Mouse (Mus musculus) ES-Bruce4 (cell line): ENCODE measurements around the gene Olfr631. TPM values are rescaled to one million over a fixed set of nuclear protein-coding genes. Genes with fewer than 3 reads are reported as not detected.

Experiments
- H3K27ac ChIP-seq: 2 replicates; pipeline ENCODE4 v1.5.1; 2012; ENCODE audit warnings: low read length, inconsistent platforms; ENCODE audit not compliant: insufficient read depth
- H3K27me3 ChIP-seq: 2 replicates; pipeline ENCODE4 v1.6.1; 2012; ENCODE audit warnings: mild to moderate bottlenecking, low read length, inconsistent platforms; ENCODE audit not compliant: control insufficient read depth, poor library complexity, insufficient read depth, severe bottlenecking
- H3K36me3 ChIP-seq: 2 replicates; pipeline ENCODE4 v1.6.1; 2012; ENCODE audit warnings: inconsistent platforms, mild to moderate bottlenecking, low read length, moderate library complexity; ENCODE audit not compliant: control insufficient read depth, poor library complexity, insufficient read depth, severe bottlenecking
- H3K4me1 ChIP-seq: one replicate; pipeline ENCODE4 v1.8.1; 2011; ENCODE audit warnings: low read length; ENCODE audit not compliant: control insufficient read depth, insufficient read depth
- H3K4me3 ChIP-seq: 2 replicates; pipeline ENCODE4 v1.5.1; 2011; ENCODE audit warnings: low read depth, mild to moderate bottlenecking, low read length
- H3K9ac ChIP-seq: 2 replicates; pipeline ENCODE4 v1.6.1; 2012; ENCODE audit warnings: low read depth, mild to moderate bottlenecking, inconsistent platforms; ENCODE audit not compliant: poor library complexity, severe bottlenecking
- H3K9me3 ChIP-seq: replicated peaks from 2 replicates; pipeline ENCODE4 v1.6.1; 2012; ENCODE audit warnings: mild to moderate bottlenecking, low read length, inconsistent platforms; ENCODE audit not compliant: control insufficient read depth, poor library complexity, insufficient read depth, severe bottlenecking
- CTCF ChIP-seq: IDR thresholded peaks from one replicate; pipeline ENCODE4 v1.8.1; 2011; ENCODE audit warnings: low read depth, low read length
- EP300 ChIP-seq: IDR thresholded peaks from 2 replicates; pipeline ENCODE4 v1.6.1; 2011; ENCODE audit warnings: low read depth, low read length; ENCODE audit not compliant: insufficient read depth
- POLR2A ChIP-seq: IDR thresholded peaks from one replicate; pipeline ENCODE4 v1.8.1; 2011; ENCODE audit warnings: low read length; ENCODE audit not compliant: insufficient read depth
- polyA plus RNA-seq: library from polyadenylated mRNA; stranded (reverse); fragments of >200 nt; gene quantifications from 2 replicates; pipeline ENCODE4 v1.2.4, GENCODE M21; 2011; ENCODE audit warnings: low read depth; ENCODE audit not compliant: missing spikeins, insufficient read depth, insufficient read length

Gene Olfr631
- not detected in 2 replicates for polyA plus RNA-seq

- TF ChIP-seq POLR2A (no peak), CTCF (no peak), EP300 (no peak)
- Histone ChIP-seq H3K9ac (no peak within 1 kb of the TSS), H3K4me3 (no peak within 1 kb of the TSS), H3K27me3 (no peaks in the 10 kb centered on the region), H3K27ac (no peak within 1 kb of the TSS), H3K36me3 (no peaks in the 10 kb centered on the region), H3K4me1 (no peaks in the 10 kb centered on the region), H3K9me3 (no peaks in the 10 kb centered on the region)
These were observed at the start of gene Olfr631 for GRCm38 (mm10) chr7:103928525-103928924. Gene Olfr631 (plus strand): TSS chr7:103928825.

GRCm38 (mm10) chr7:103886152-103886551 lies 42.5 kb upstream of the Olfr631 start, which contains the start of gene Olfr66:
Gene Olfr66 (minus strand): TSS chr7:103886252.
- no peaks in the 10 kb centered on the region for H3K4me1 ChIP-seq

GRCm38 (mm10) chr7:103894385-103894784 lies 34.2 kb upstream of the Olfr631 start, which contains the start of gene Olfr64:
Gene Olfr64 (minus strand): TSS chr7:103894485.
- Histone ChIP-seq H3K27ac (no peak within 1 kb of the TSS), H3K36me3 (no peaks in the 10 kb centered on the region), H3K4me3 (no peak within 1 kb of the TSS), H3K9ac (no peak within 1 kb of the TSS), H3K4me1 (no peaks in the 10 kb centered on the region), H3K27me3 (no peaks in the 10 kb centered on the region), H3K9me3 (no peaks in the 10 kb centered on the region)
- TF ChIP-seq POLR2A = no peak

More at GRCm38 (mm10) chr7:103886152-103886551, 42.5 kb upstream of the Olfr631 start, which contains the start of gene Olfr66:
- no peak within 1 kb of the TSS for H3K9ac ChIP-seq
- 0 out of 2 replicates have a peak, but pooled peaks cover 2% of the 10 kb centered on the region for H3K27me3 ChIP-seq
- H3K27ac ChIP-seq = no peak within 1 kb of the TSS
- no peaks in the 10 kb centered on the region for H3K36me3 ChIP-seq
- H3K4me3 ChIP-seq = no peak within 1 kb of the TSS
- TF ChIP-seq CTCF = no peak
- TF ChIP-seq EP300 = no peak
- no peak for TF ChIP-seq POLR2A
- no peaks in the 10 kb centered on the region for H3K9me3 ChIP-seq

- Histone ChIP-seq H3K9ac (no peak within 1 kb of the TSS), H3K9me3 (no peaks in the 10 kb centered on the region; the same call in 1 of the 2 replicates), H3K4me3 (no peak within 1 kb of the TSS), H3K36me3 (no peaks in the 10 kb centered on the region), H3K4me1 (no peaks in the 10 kb centered on the region), H3K27ac (no peak within 1 kb of the TSS), H3K27me3 (no peaks in the 10 kb centered on the region)
- no peak for TF ChIP-seq POLR2A
- no peak for TF ChIP-seq CTCF
- no peak for TF ChIP-seq EP300
These were observed 25.4 kb upstream of the Olfr631 start, which contains the start of gene Olfr65 for GRCm38 (mm10) chr7:103903187-103903586. Gene Olfr65 (plus strand): TSS chr7:103903487.

- TF ChIP-seq EP300 (no peak), POLR2A (no peak), CTCF (no peak)
- Histone ChIP-seq H3K4me1 (no peaks in the 10 kb centered on the region), H3K9me3 (no peaks in the 10 kb centered on the region; the same call in 1 of the 2 replicates), H3K27me3 (no peaks in the 10 kb centered on the region), H3K36me3 (no peaks in the 10 kb centered on the region), H3K27ac (no peak overlapping the region), H3K9ac (no peak overlapping the region), H3K4me3 (no peak overlapping the region)
These were observed 18.6 kb upstream of the Olfr631 start for GRCm38 (mm10) chr7:103910047-103910446.

- Histone ChIP-seq H3K9me3 (no peaks in the 10 kb centered on the region), H3K27ac (no peak overlapping the region), H3K4me3 (no peak overlapping the region), H3K36me3 (no peaks in the 10 kb centered on the region), H3K27me3 (no peaks in the 10 kb centered on the region), H3K9ac (no peak overlapping the region), H3K4me1 (no peaks in the 10 kb centered on the region)
- TF ChIP-seq EP300 (no peak), CTCF (peak; percentile 15), POLR2A (no peak)
These were observed 15.6 kb upstream of the Olfr631 start for GRCm38 (mm10) chr7:103912969-103913511.
